Mouse (Mus musculus): ENCODE measurements around the gene Skida1.

- no peak for TF ChIP-seq POLR2A (IDR thresholded peaks at IDR 0.05; ENCODE audit: low read depth, low read length)
- no peak for TF ChIP-seq CTCF (IDR thresholded peaks at IDR 0.05; ENCODE audit: extremely low read depth, insufficient read depth, insufficient read length, insufficient replicate concordance)
Observed at GRCm38 (mm10) chr2:18058146-18058708, 9.4 kb upstream of the Skida1 start.

Data from spleen, adult 2 months (tissue).